Mouse (Mus musculus) left cerebral cortex, postnatal 25 days (tissue): ENCODE measurements around the gene Ostm1. TPM values are rescaled to one million over a fixed set of nuclear protein-coding genes. Genes with fewer than 3 reads are reported as not detected.

ENCODE experiments used
- DNase-seq, 2 experiments: peaks; one replicate each; pipeline ENCODE4 v3.0.0; 2022; ENCODE audit warnings: low spot score in 2 of 2, mixed read lengths in 1 of 2
- intact Hi-C: fragments of 180-260 bp; cut with DNase I; formaldehyde crosslinking; loops from one replicate; pipeline ENCODE4 v1.15.1; 2025
- total RNA-seq, 2 experiments: library from RNA; stranded (reverse); gene quantifications; 2 replicates each; pipeline ENCODE4 v1.2.3; 2021

Gene Ostm1
- total RNA-seq, 2 experiments from 2014 or later: 49.3 to 50.1 TPM

GRCm38 (mm10) chr10:42646340-42646739, 62.7 kb downstream of the Ostm1 start:
- intact Hi-C loops: no loop called here

GRCm38 (mm10) chr10:42661916-42662315, 78.3 kb downstream of the Ostm1 start:
- intact Hi-C loops: no loop called here
- no peak for DNase-seq

More at GRCm38 (mm10) chr10:42646340-42646739, 62.7 kb downstream of the Ostm1 start:
- DNase-seq: no peak

DNA sequence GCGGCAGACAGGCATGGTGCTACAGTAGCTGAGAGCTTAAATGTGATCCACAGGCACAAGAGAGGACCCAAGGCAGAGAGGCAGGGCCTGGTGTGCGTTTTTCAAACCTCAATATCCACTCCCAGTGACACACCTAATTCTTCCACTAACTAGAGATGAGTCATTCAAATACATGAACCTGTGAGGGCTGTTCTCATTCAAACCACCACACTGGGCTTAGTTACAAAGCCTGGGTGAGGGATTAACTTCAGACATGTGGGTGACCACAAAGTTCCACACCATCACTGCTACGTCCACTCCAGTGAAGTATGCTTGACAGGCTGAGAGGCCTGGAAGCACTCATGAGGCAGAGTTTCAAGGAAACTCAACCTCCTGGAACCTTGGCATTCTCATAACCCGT, 86.3 kb downstream of the Ostm1 start:
- intact Hi-C loops: no loop called here
- DNase-seq: no peak

GRCm38 (mm10) chr10:42672798-42673197, 89.2 kb downstream of the Ostm1 start:
- DNase-seq: no peak
- intact Hi-C loops: no loop called here

DNA sequence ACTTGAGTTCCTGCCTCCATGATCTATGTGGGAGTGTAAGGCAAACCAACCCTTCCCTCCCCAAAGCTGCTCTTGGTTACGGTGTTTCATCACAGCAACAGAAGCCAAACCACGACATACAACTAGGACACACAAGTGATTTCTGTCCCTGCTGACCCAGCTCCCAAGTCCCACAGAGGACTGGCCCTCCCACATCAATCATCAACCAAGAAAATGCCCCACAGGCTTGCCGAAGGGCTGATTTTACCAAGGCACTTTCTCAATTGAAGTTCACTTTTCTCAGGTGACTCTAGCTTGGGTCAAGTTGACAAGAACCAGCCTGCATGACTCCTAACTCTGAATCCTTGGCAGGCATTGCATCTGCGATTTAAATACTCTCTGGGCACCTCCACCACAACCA, 91.9 kb downstream of the Ostm1 start:
- no peak for DNase-seq
- intact Hi-C loops: no loop called here

- no peak for DNase-seq
- intact Hi-C loops: no loop called here
Observed at GRCm38 (mm10) chr10:42678331-42678730, 94.7 kb downstream of the Ostm1 start.

- intact Hi-C loops: no loop called here
- DNase-seq: peak; percentile 92 to 94
Observed at GRCm38 (mm10) chr10:42678755-42679364, 95.2 kb downstream of the Ostm1 start.

- intact Hi-C loops: no loop called here
- DNase-seq: no peak
Observed at GRCm38 (mm10) chr10:42679586-42679985, 96.0 kb downstream of the Ostm1 start.

DNA sequence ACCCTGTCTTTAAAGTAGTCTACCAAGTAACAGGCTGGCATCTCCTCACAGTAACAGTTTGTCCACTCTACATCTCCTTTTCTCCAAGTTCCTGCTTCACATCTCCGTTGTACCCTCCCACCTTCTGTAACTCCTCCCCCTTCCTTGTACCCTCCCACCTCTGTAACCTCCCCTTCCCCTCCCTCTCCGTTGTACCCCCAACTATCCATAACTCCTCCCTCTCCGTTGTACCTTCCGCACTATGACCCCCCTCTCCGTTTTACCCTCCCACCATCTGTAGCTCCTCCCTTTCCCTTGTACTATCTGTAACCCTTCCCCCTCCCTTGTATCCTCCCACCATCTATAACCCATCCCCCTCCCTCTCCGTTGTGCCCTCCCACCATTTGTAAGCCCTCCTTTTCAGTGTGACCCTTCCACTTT, 97.0 kb downstream of the Ostm1 start:
- intact Hi-C loops: no loop called here
- no peak for DNase-seq

GRCm38 (mm10) chr10:42682421-42682820, 98.8 kb downstream of the Ostm1 start:
- no peak for DNase-seq
- intact Hi-C loops: no loop called here

GRCm38 (mm10) chr10:42687873-42688272, 104.3 kb downstream of the Ostm1 start:
- intact Hi-C loops: no loop called here
- DNase-seq: no peak

GRCm38 (mm10) chr10:42689694-42690093, 106.1 kb downstream of the Ostm1 start:
- no peak for DNase-seq
- intact Hi-C loops: no loop called here

DNA sequence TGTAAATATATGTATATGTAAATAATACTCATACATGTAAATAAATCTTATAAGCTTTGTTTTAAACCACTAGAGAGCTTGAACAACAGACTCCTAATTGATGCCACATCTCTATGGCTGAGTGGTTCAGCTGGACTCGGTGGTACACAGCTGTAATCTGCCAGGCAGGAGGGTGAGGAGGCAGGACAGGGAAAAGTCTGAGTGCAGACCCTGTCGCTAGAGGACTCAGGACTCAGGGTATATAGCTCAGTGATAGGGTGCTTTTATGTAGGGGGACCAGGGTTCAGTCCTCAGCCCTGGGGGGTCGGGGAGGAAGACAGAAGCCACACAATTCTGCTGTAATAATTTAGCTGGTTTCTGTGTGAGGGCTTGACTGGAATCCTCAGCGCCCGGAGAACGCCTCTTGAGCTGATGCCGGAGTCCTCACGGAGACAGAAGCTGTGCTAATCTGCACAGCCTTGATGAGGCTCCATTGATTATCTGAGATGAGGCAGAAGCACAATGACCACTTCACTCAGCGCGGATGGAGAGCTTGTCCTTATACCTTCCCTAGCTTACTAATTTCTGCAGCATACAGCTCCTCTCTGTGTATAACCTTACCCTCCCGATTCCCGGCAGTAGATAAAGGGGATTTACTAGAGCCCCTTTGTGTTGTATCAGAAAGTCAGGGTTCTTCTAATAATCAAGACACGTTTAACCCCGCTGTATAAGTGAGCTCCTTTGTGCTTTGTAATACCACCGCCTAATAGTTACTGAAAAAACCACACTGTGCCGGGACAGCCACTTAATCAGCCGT, 106.8 kb downstream of the Ostm1 start:
- no peak for DNase-seq
- intact Hi-C loops: no loop called here

DNA sequence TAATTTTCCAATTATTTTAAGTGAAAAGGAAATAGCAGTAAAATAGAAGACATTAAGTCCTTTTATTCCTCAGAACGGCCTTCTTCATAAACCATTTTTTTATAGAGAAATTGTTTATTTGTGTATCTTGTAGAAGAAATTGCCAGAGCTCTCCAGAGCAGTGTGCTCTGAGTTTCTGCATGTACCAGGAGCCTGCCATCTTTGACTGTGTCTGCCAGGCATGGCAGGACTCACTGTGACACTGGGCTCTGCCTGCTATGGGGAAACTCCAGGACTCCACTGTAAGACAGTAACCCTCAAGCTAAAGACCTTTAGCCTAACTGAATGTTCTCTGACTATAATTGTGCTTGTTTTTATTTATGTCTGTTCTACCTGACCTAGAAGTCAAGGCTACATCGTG, 107.4 kb downstream of the Ostm1 start:
- DNase-seq: no peak
- intact Hi-C loops: no loop called here

GRCm38 (mm10) chr10:42692095-42692494, 108.5 kb downstream of the Ostm1 start:
- intact Hi-C loops: no loop called here
- no peak for DNase-seq

DNA sequence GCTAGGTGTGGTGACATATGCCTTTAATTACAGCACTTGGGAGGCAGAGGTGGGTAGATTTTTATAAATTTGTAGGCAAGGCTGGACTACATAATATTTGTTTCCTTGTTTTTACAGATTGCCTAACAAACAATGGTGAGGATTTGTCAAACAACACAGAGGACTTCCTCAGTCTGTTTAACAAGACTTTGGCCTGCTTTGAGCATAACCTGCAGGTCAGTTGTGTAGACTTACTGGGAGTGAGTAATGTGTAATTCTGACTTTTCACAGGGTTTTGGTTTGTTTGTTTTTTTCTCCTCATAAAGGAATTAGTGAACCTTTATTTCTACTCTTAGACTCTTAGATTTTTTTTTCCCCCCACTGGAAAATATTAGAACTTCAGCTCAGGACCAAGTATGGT, 109.2 kb downstream of the Ostm1 start:
- DNase-seq: no peak
- intact Hi-C loops: no loop called here

DNA sequence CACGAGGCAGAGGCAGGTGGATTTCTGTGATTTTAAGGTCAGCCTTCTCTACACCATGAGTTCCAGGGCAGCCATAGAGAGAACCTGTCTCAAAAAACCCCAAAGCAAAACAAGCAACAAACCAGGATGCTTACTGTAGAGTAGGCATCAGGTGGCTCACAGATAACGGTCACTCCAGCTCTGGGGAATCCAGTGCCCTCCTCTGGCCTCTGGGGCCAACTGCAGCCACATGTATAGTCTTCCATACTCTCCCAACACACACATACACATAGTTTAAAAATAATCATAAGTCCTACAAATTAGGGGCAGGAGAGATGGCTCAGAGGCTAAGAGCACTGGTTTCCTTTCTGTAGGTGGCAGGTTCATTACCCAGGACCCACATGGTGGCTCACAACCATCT, 109.9 kb downstream of the Ostm1 start:
- DNase-seq: no peak
- intact Hi-C loops: no loop called here

- intact Hi-C loops: loop anchor here (5.0 kb wide), 2 partner anchors 36 to 246 kb away; no protein-coding TSS in a partner anchor
- DNase-seq: no peak
Observed at GRCm38 (mm10) chr10:42696361-42696760, 112.7 kb downstream of the Ostm1 start.

DNA sequence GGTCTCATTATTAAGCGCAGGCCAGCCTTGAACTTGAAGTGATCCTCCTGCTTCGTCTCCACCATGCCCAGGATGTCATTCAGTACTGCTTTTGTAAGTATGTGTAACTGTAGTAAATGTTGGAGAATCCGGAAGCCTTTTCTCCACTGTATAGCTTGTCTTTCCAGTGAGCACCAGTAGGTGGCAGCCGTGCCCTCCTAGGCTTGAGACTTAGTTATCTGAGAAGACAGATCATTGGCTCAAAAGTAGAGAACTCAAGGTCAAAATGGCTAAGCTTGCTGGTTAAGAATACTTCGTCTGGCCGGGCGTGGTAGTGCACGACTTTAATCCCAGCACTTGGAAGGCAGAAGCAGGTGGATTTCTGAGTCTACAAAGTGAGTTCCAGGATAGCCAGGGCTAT, 113.4 kb downstream of the Ostm1 start:
- intact Hi-C loops: loop anchor here (5.0 kb wide), 2 partner anchors 35 to 245 kb away; no protein-coding TSS in a partner anchor
- DNase-seq: peak; percentile 74 to 80

DNA sequence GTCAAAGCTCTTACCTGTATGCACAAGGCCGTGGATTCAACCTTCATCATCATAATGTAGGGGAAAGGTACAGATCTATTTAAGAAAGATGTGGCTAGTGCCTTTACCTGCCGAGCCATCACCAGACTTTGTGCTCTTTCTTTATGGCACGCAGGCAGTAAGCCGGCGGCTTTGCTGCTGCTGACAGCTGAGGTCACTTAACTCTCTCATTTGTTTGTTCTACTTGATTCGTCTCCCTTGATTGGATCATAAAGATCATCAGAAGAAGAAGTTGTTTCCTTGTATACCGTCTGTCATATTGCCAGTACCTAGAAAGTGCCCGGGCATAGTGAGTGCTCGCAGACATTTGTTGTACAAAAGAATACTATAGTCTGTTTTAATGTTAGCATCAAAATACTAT, 114.8 kb downstream of the Ostm1 start:
- DNase-seq: no peak
- intact Hi-C loops: loop anchor here (5.0 kb wide), 2 partner anchors 34 to 244 kb away; no protein-coding TSS in a partner anchor

DNA sequence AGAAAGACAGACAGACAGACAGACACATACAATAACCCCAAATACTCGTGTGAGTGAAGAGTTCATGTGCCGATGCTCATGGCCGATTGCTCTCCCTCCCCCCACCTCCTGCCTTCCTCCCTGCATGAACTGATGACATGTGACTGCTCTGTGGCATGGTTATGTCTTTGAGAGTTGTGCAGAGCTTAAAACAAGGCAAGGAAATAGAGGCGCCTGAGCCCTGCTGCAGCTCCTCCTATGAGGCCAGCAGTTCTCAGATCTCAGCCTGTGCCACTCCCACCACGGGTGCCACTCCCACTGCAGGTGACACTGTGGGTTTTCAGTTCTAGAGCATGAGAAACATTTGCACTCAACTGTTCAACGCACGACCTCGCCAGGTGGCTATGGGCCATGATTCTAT, 115.4 kb downstream of the Ostm1 start:
- intact Hi-C loops: loop anchor here (5.0 kb wide), 2 partner anchors 33 to 243 kb away; no protein-coding TSS in a partner anchor
- DNase-seq: no peak
